Mouse (Mus musculus) bone marrow macrophage, adult 2 months (primary cell): Measurements from ENCODE around the gene Vps52.

Source experiments
- CTCF ChIP-seq: IDR thresholded peaks from 2 replicates; pipeline ENCODE4 v1.5.1; 2012; ENCODE audit warnings: low read depth, mild to moderate bottlenecking, low read length, moderate library complexity
- POLR2A ChIP-seq: IDR thresholded peaks from 2 replicates; pipeline ENCODE4 v1.6.1; 2012; ENCODE audit warnings: mild to moderate bottlenecking, low read depth, low read length, borderline replicate concordance

- TF ChIP-seq CTCF (no peak), POLR2A (no peak)
Measured at GRCm38 (mm10) chr17:33941381-33941780, 14.2 kb upstream of the Vps52 start.
